Mouse (Mus musculus) erythroblast, embryonic 14.5 days (primary cell): ENCODE measurements around the gene Vgll1. TPM values are rescaled to one million over a fixed set of nuclear protein-coding genes. Genes with fewer than 3 reads are reported as not detected.
A peak's percentile ranks its signal among the peaks of the same experiment; 100 is the strongest.

ENCODE experiments used
- H3K27me3 ChIP-seq: 2 replicates; pipeline ENCODE4 v1.6.1; 2012; ENCODE audit warnings: inconsistent platforms; ENCODE audit not compliant: control insufficient read depth
- H3K36me3 ChIP-seq: 2 replicates; pipeline ENCODE4 v1.6.1; 2012; ENCODE audit warnings: mild to moderate bottlenecking, inconsistent platforms; ENCODE audit not compliant: control insufficient read depth
- H3K4me1 ChIP-seq: 2 replicates; pipeline ENCODE4 v1.6.1; 2012; ENCODE audit warnings: inconsistent platforms; ENCODE audit not compliant: control insufficient read depth
- H3K4me3 ChIP-seq: replicated peaks from 2 replicates; pipeline ENCODE3; 2012; ENCODE audit warnings: moderate library complexity, mild to moderate bottlenecking, inconsistent platforms
- H3K9me3 ChIP-seq: 2 replicates; pipeline ENCODE4 v1.6.1; 2012; ENCODE audit warnings: low read length, inconsistent platforms, mixed read lengths; ENCODE audit not compliant: control insufficient read depth
- GATA1 ChIP-seq: IDR thresholded peaks from 2 replicates; pipeline ENCODE4 v1.6.1; 2012; ENCODE audit warnings: low read length, inconsistent platforms, mixed read lengths
- TAL1 ChIP-seq: IDR thresholded peaks from 3 replicates; pipeline ENCODE4 v1.6.1; 2012; ENCODE audit warnings: low read length, inconsistent platforms, mixed read lengths
- polyA plus RNA-seq: library from polyadenylated mRNA; stranded (reverse); fragments of >175 nt; gene quantifications from 2 replicates; pipeline ENCODE4 v1.2.3, GENCODE M21; 2012

Gene Vgll1
- not detected in 2 replicates for polyA plus RNA-seq

- H3K27me3 ChIP-seq = no peaks in the 10 kb centered on the region
- no peaks in the 10 kb centered on the region for H3K9me3 ChIP-seq
- H3K4me3 ChIP-seq = no peak within 1 kb of the TSS
- H3K4me1 ChIP-seq = no peaks in the 10 kb centered on the region
- H3K36me3 ChIP-seq = no peaks in the 10 kb centered on the region
- TF ChIP-seq GATA1 = no peak
- TF ChIP-seq TAL1 = no peak
Observed at GRCm38 (mm10) chrX:57087806-57088205, at the start of gene Vgll1. Vgll1 (plus strand) TSS chrX:57088106.

- H3K4me1 ChIP-seq = no peaks in the 10 kb centered on the region
- H3K36me3 ChIP-seq = no peaks in the 10 kb centered on the region
- H3K4me3 ChIP-seq = no peak within 1 kb of the TSS
- no peaks in the 10 kb centered on the region for H3K27me3 ChIP-seq
- H3K9me3 ChIP-seq = no peaks in the 10 kb centered on the region
- TF ChIP-seq TAL1 (no peak), GATA1 (no peak)
Observed at GRCm38 (mm10) chrX:57042774-57043173, 45.1 kb upstream of the Vgll1 start, which contains the start of gene Brs3. Brs3 (plus strand) TSS chrX:57043074.

DNA sequence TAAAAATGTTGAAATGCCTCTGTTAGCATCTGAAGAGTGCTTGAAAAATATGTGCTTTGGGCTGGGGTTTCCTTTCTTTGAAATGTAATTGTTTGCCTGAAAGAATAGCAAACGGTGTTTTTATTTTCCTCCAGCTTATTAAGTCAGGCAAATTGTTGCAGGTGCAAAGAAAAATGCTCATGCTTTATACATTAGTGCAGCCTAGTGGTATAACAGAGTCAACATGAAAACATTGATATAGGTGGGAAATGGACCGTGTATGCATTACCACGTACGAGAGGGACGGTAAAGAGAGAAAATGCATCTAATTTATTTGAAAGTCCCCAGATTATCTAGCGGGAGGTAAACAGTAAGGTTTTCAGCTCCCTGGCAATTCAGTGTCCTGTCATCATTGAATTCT is 44.0 kb upstream of the Vgll1 start:
- H3K4me3 ChIP-seq = no peak overlapping the region

GRCm38 (mm10) chrX:57052848-57053173 is 35.1 kb upstream of the Vgll1 start:
- Histone ChIP-seq H3K4me3 (peak overlapping the region; percentile 87), H3K36me3 (peaks cover 23% of the 10 kb centered on the region), H3K9me3 (peaks cover 8% of the 10 kb centered on the region), H3K27me3 (no peaks in the 10 kb centered on the region; the same call in 1 of the 2 replicates), H3K4me1 (peaks cover 8% of the 10 kb centered on the region)
- TF ChIP-seq GATA1 = no peak
- no peak for TF ChIP-seq TAL1

More for the DNA sequence above, 44.0 kb upstream of the Vgll1 start:
- Histone ChIP-seq H3K4me1 (no peaks in the 10 kb centered on the region), H3K36me3 (no peaks in the 10 kb centered on the region), H3K27me3 (no peaks in the 10 kb centered on the region), H3K9me3 (no peaks in the 10 kb centered on the region)
- no peak for TF ChIP-seq GATA1
- TF ChIP-seq TAL1 = no peak

GRCm38 (mm10) chrX:57053174-57053992 is 34.5 kb upstream of the Vgll1 start, which contains the start of gene Htatsf1:
Htatsf1 (plus strand) TSS chrX:57053583.
- no peaks in the 10 kb centered on the region; the same call in 1 of the 2 replicates for H3K27me3 ChIP-seq
- peak within 1 kb of the TSS; percentile 87 for H3K4me3 ChIP-seq
- peaks cover 8% of the 10 kb centered on the region for H3K9me3 ChIP-seq
- H3K4me1 ChIP-seq = peaks cover 8% of the 10 kb centered on the region
- peaks cover 27% of the 10 kb centered on the region for H3K36me3 ChIP-seq
- TF ChIP-seq TAL1 (no peak), GATA1 (no peak)

DNA sequence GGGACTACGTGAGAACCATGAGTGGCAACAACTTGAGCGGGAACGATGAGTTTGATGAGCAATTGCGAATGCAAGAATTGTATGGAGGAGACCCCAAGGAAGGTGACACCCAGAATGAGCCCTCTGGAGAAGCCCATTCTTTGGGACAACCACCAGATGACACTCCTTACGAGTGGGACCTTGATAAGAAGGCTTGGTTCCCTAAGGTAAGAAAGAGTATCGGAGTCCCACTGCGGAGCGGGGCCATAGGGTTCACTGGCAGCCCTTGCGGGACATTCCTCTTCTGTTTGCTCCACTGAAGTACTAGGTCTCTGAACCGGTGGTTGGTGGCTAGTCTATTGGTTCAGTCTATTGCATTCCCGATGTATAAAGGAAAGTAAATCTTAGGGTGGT is 33.9 kb upstream of the Vgll1 start:
- H3K4me3 ChIP-seq = peak overlapping the region; percentile 87
- H3K4me1 ChIP-seq = peaks cover 8% of the 10 kb centered on the region
- peaks cover 8% of the 10 kb centered on the region for H3K9me3 ChIP-seq
- TF ChIP-seq TAL1 (no peak), GATA1 (no peak)
- no peaks in the 10 kb centered on the region; the same call in 1 of the 2 replicates for H3K27me3 ChIP-seq
- H3K36me3 ChIP-seq = peaks cover 29% of the 10 kb centered on the region

- H3K9me3 ChIP-seq = no peaks in the 10 kb centered on the region
- H3K36me3 ChIP-seq = no peaks in the 10 kb centered on the region
Observed at GRCm38 (mm10) chrX:57081496-57081895, 6.4 kb upstream of the Vgll1 start.

GRCm38 (mm10) chrX:57103415-57103814 is 15.5 kb downstream of the Vgll1 start:
- no peaks in the 10 kb centered on the region for H3K27me3 ChIP-seq
- TF ChIP-seq GATA1 (no peak), TAL1 (no peak)

More at GRCm38 (mm10) chrX:57081496-57081895, 6.4 kb upstream of the Vgll1 start:
- Histone ChIP-seq H3K4me1 (no peaks in the 10 kb centered on the region), H3K4me3 (no peak overlapping the region), H3K27me3 (no peaks in the 10 kb centered on the region)
- no peak for TF ChIP-seq TAL1
- TF ChIP-seq GATA1 = no peak

GRCm38 (mm10) chrX:57106956-57107355 is 19.1 kb downstream of the Vgll1 start:
- Histone ChIP-seq H3K4me1 (no peaks in the 10 kb centered on the region), H3K4me3 (no peak overlapping the region), H3K27me3 (no peaks in the 10 kb centered on the region), H3K36me3 (no peaks in the 10 kb centered on the region), H3K9me3 (no peaks in the 10 kb centered on the region)
- TF ChIP-seq TAL1 = no peak
- no peak for TF ChIP-seq GATA1

More at GRCm38 (mm10) chrX:57103415-57103814, 15.5 kb downstream of the Vgll1 start:
- Histone ChIP-seq H3K9me3 (no peaks in the 10 kb centered on the region), H3K36me3 (no peaks in the 10 kb centered on the region), H3K4me3 (no peak overlapping the region), H3K4me1 (no peaks in the 10 kb centered on the region)

- Histone ChIP-seq H3K9me3 (no peaks in the 10 kb centered on the region), H3K36me3 (no peaks in the 10 kb centered on the region)
- TF ChIP-seq TAL1 (no peak), GATA1 (no peak)
Observed at GRCm38 (mm10) chrX:57118143-57118542, 30.2 kb downstream of the Vgll1 start.

More at GRCm38 (mm10) chrX:57118143-57118542, 30.2 kb downstream of the Vgll1 start:
- Histone ChIP-seq H3K4me3 (no peak overlapping the region), H3K4me1 (no peaks in the 10 kb centered on the region), H3K27me3 (no peaks in the 10 kb centered on the region)
